Mouse (Mus musculus) R1 (cell line): Measurements from ENCODE around the gene Psma7.

Source experiments
- DNase-seq: peaks from one replicate; pipeline ENCODE4 v3.0.0-alpha.2; 2018; ENCODE audit warnings: low read depth, low spot score

The Psma7 gene

GRCm38 (mm10) chr2:180045283-180045682, 3.0 kb upstream of the Psma7 start:
- peak; percentile 50 for DNase-seq

GRCm38 (mm10) chr2:180042858-180043515, 754 bp upstream of the Psma7 start:
- DNase-seq = peak; percentile 79

- DNase-seq = peak; percentile 64
These were observed 517 bp downstream of the Psma7 start for GRCm38 (mm10) chr2:180041577-180042255.

GRCm38 (mm10) chr2:180040406-180040805, 1.8 kb downstream of the Psma7 start:
- no peak for DNase-seq

- DNase-seq = peak; percentile 32
These were observed 7.5 kb downstream of the Psma7 start for GRCm38 (mm10) chr2:180034753-180035152.

- no peak for DNase-seq
These were observed 8.3 kb downstream of the Psma7 start for GRCm38 (mm10) chr2:180033956-180034355.

- no peak for DNase-seq
These were observed 9.3 kb downstream of the Psma7 start for GRCm38 (mm10) chr2:180032925-180033324.

GRCm38 (mm10) chr2:180031270-180031669, 11.0 kb downstream of the Psma7 start:
- no peak for DNase-seq

- no peak for DNase-seq
These were observed 14.5 kb downstream of the Psma7 start for GRCm38 (mm10) chr2:180027768-180028167.

GRCm38 (mm10) chr2:180025861-180026200, 16.4 kb downstream of the Psma7 start:
- DNase-seq = no peak

GRCm38 (mm10) chr2:180025135-180025860, 16.9 kb downstream of the Psma7 start:
- peak; percentile 46 for DNase-seq

GRCm38 (mm10) chr2:180024401-180025098, 17.7 kb downstream of the Psma7 start, which contains the start of gene Lsm14b:
Lsm14b (plus strand) TSS chr2:180024987.
- DNase-seq = peak; percentile 98

- DNase-seq = no peak
These were observed 19.5 kb downstream of the Psma7 start for GRCm38 (mm10) chr2:180022751-180023150.

GRCm38 (mm10) chr2:180020919-180021318, 21.3 kb downstream of the Psma7 start:
- DNase-seq = no peak

GRCm38 (mm10) chr2:180020091-180020661, 22.1 kb downstream of the Psma7 start:
- no peak for DNase-seq

- DNase-seq = no peak
These were observed 23.7 kb downstream of the Psma7 start for GRCm38 (mm10) chr2:180018573-180018972.

GRCm38 (mm10) chr2:180017632-180018031, 24.6 kb downstream of the Psma7 start:
- no peak for DNase-seq

- no peak for DNase-seq
These were observed 28.5 kb downstream of the Psma7 start for GRCm38 (mm10) chr2:180013686-180014085.

- peak; percentile 76 for DNase-seq
These were observed 30.9 kb downstream of the Psma7 start for GRCm38 (mm10) chr2:180011370-180011769.

- DNase-seq = peak; percentile 62
These were observed 31.5 kb downstream of the Psma7 start for GRCm38 (mm10) chr2:180010686-180011085.

GRCm38 (mm10) chr2:180006352-180007017, 35.7 kb downstream of the Psma7 start:
- DNase-seq = no peak
